Mouse (Mus musculus): ENCODE data around the gene Mfrp. TPM values are rescaled to one million over a fixed set of nuclear protein-coding genes. Genes with fewer than 3 reads are reported as not detected.

Gene Mfrp
- polyA plus RNA-seq, 1 experiment from 2014 or later: 0.11 TPM

DNA sequence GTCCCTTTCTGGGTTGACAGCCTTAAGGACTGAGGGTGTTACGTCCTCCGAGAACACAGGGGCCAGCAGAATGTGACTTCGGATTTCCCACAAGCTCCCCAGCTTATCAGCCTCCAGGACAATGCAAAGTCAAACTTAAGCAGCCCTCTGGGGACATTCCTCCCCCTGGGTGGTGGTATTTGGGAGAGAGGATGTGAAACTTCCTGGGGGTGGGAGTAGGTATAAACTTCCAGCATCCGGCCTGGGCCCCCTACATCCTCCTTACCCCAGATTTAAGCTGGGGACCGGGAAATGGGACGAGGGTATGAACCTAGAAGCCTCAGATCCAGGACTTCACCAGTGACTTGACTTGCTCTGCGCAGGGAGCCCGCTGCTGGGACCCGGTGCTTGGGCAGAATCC lies 28.1 kb downstream of the Mfrp start:
- WGBS: 3% methylated on average over 9 of the region's 9 CpGs
- peak overlapping the region; percentile 29 for H3K4me3 ChIP-seq (replicated peaks; ENCODE audit: low read depth, low read length)
- no peaks in the 10 kb centered on the region for H3K9me3 ChIP-seq (ENCODE audit: control insufficient read depth, low read length)
- DNase-seq (no peak), ATAC-seq (ENCODE audit: low FRiP score, low TSS enrichment) (no peak)
- no peaks in the 10 kb centered on the region for H3K36me3 ChIP-seq (ENCODE audit: control insufficient read depth, insufficient read depth, low read length)
- no peak overlapping the region for H3K27ac ChIP-seq (replicated peaks; ENCODE audit: low read depth, low read length)
- peaks cover 17% of the 10 kb centered on the region for H3K27me3 ChIP-seq (ENCODE audit: control insufficient read depth, insufficient read depth, low read length)
- H3K4me1 ChIP-seq (ENCODE audit: control insufficient read depth, insufficient read depth, low read length): peaks cover 25% of the 10 kb centered on the region
- peak overlapping the region; percentile 34 for H3K9ac ChIP-seq (replicated peaks; ENCODE audit: low read length)
- peak overlapping the region; percentile 59 for H3K4me2 ChIP-seq (ENCODE audit: low read length)

DNA sequence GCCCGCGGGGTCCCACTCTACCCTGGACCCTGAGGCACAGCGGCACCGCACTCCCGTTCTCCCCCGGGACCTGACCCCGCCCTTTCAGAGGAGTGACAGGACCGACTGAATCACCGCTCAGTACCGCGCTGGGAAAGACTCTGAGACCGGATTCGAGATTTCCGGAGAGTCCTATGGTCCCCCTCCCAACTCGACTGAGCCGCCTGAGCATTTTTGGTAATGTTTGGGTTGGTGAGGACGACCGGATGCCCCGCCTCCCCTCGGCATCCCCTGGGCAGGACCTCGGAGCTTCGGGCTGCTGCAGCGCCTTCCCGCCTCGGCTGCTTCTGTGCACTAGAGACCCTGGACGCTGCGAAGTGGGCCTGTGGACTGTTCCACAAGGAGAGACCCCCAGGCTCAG lies 28.5 kb downstream of the Mfrp start:
- ATAC-seq (ENCODE audit: low FRiP score, low TSS enrichment) (peak; percentile 25; the same call in 1 of the 2 replicates), DNase-seq (peak; percentile 62)
- Histone ChIP-seq H3K27me3 (ENCODE audit: control insufficient read depth, insufficient read depth, low read length) (peaks cover 21% of the 10 kb centered on the region), H3K4me1 (ENCODE audit: control insufficient read depth, insufficient read depth, low read length) (peaks cover 29% of the 10 kb centered on the region), H3K9me3 (ENCODE audit: control insufficient read depth, low read length) (no peaks in the 10 kb centered on the region), H3K4me3 (replicated peaks; ENCODE audit: low read depth, low read length) (peak overlapping the region; percentile 29), H3K27ac (replicated peaks; ENCODE audit: low read depth, low read length) (0 out of 2 replicates have a peak overlapping the region, but pooled peaks have one; percentile 26), H3K4me2 (ENCODE audit: low read length) (peak overlapping the region; percentile 59), H3K36me3 (ENCODE audit: control insufficient read depth, insufficient read depth, low read length) (no peaks in the 10 kb centered on the region), H3K9ac (replicated peaks; ENCODE audit: low read length) (peak overlapping the region; percentile 34)
- under 1% methylated on average over 27 of the region's 27 CpGs for WGBS

DNA sequence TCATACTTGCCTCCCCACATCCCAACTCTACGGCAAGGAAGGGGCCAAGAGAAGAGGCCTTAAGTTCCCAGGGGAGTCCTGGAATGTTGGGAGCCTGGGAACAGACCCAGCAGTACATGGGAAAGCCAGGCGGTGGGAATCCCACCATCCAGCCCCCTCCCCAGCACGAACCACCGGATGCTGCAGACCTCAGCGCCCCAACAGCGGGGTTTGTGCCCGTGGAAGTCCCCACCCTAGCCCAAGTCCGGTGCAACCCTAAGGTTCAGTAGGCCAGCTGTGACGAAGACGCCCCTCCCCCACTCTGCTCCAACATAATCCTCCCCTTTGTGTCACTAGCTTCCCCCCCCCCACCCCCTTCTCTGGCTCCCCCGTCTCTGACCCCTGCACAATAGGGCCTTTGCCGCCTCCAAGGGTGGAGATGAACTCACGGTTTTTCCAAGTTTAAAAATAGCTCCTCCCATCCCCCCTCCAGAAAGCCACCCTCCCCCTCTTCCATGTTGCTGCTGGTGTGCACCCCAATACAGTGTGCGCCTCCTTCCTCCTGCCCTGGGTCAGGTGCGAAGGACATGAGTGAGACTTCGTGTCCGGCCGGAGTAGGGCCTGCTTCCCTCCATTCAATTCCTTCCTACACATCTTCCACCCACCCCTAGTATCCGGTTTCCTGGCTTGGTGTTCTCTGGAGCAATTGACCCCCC lies 29.2 kb downstream of the Mfrp start:
- H3K9ac ChIP-seq (replicated peaks; ENCODE audit: low read length): no peak overlapping the region; the same call in 1 of the 2 replicates
- H3K27me3 ChIP-seq (ENCODE audit: control insufficient read depth, insufficient read depth, low read length): peaks cover 28% of the 10 kb centered on the region
- DNase-seq (peak; percentile 34), ATAC-seq (ENCODE audit: low FRiP score, low TSS enrichment) (peak; percentile 25; the same call in 1 of the 2 replicates)
- peak overlapping the region; percentile 29; the same call in 1 of the 2 replicates for H3K4me3 ChIP-seq (replicated peaks; ENCODE audit: low read depth, low read length)
- no peaks in the 10 kb centered on the region for H3K36me3 ChIP-seq (ENCODE audit: control insufficient read depth, insufficient read depth, low read length)
- H3K4me1 ChIP-seq (ENCODE audit: control insufficient read depth, insufficient read depth, low read length): peaks cover 36% of the 10 kb centered on the region
- H3K27ac ChIP-seq (replicated peaks; ENCODE audit: low read depth, low read length): 0 out of 2 replicates have a peak overlapping the region, but pooled peaks have one; percentile 26
- peak overlapping the region; percentile 59 for H3K4me2 ChIP-seq (ENCODE audit: low read length)
- no peaks in the 10 kb centered on the region for H3K9me3 ChIP-seq (ENCODE audit: control insufficient read depth, low read length)
- 8% methylated on average over 19 of the region's 19 CpGs for WGBS

DNA sequence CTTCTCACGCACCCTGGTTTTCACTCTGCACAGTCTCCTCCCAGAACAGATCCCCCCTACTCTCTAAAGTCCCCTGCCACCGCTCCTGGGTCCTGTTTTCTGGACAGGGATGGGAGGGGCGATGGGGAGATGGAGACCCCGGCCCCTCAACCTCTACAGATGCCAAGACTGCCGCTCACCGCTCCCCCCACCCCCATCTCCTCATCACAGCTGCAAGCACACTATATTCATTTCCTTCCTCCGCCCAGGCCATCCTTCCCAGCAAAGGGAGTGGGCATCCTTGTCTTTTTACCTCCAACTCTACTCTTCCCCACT lies 29.7 kb downstream of the Mfrp start:
- DNase-seq: no peak
- Histone ChIP-seq H3K4me1 (ENCODE audit: control insufficient read depth, insufficient read depth, low read length) (peaks cover 41% of the 10 kb centered on the region), H3K4me2 (ENCODE audit: low read length) (no peak overlapping the region), H3K9me3 (ENCODE audit: control insufficient read depth, low read length) (no peaks in the 10 kb centered on the region), H3K4me3 (replicated peaks; ENCODE audit: low read depth, low read length) (no peak overlapping the region), H3K9ac (replicated peaks; ENCODE audit: low read length) (no peak overlapping the region), H3K27ac (replicated peaks; ENCODE audit: low read depth, low read length) (no peak overlapping the region), H3K27me3 (ENCODE audit: control insufficient read depth, insufficient read depth, low read length) (peaks cover 32% of the 10 kb centered on the region), H3K36me3 (ENCODE audit: control insufficient read depth, insufficient read depth, low read length) (no peaks in the 10 kb centered on the region)
- ATAC-seq (ENCODE audit: low FRiP score, low TSS enrichment): no peak
- WGBS: 41% methylated on average over 7 of the region's 7 CpGs

DNA sequence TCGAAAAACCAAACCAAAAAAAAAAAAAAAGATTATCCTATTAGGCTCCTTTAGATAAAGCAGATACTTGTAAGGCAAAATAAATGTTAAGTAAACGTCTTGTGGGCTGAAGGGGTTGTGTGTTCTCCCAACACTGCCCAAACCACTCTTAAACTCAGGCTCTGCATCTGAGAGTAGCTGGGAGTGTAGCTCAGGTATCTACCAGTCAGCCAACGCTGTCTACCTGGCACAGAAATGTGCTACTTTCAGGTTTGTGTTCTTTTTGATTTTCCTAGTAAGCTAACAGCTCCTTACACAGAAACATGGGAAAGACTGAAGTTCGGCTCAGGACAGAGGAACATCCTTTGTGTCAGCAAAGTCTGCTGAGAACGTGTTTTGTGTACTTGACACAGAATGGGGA lies 30.7 kb downstream of the Mfrp start:
- Histone ChIP-seq H3K4me1 (ENCODE audit: control insufficient read depth, insufficient read depth, low read length) (peaks cover 42% of the 10 kb centered on the region), H3K27me3 (ENCODE audit: control insufficient read depth, insufficient read depth, low read length) (peaks cover 32% of the 10 kb centered on the region), H3K9ac (replicated peaks; ENCODE audit: low read length) (no peak overlapping the region), H3K36me3 (ENCODE audit: control insufficient read depth, insufficient read depth, low read length) (no peaks in the 10 kb centered on the region), H3K9me3 (ENCODE audit: control insufficient read depth, low read length) (no peaks in the 10 kb centered on the region), H3K27ac (replicated peaks; ENCODE audit: low read depth, low read length) (no peak overlapping the region), H3K4me2 (ENCODE audit: low read length) (no peak overlapping the region), H3K4me3 (replicated peaks; ENCODE audit: low read depth, low read length) (no peak overlapping the region)
- ATAC-seq (ENCODE audit: low FRiP score, low TSS enrichment) (no peak), DNase-seq (no peak)
- WGBS: 65% methylated on average over 5 of the region's 5 CpGs

DNA sequence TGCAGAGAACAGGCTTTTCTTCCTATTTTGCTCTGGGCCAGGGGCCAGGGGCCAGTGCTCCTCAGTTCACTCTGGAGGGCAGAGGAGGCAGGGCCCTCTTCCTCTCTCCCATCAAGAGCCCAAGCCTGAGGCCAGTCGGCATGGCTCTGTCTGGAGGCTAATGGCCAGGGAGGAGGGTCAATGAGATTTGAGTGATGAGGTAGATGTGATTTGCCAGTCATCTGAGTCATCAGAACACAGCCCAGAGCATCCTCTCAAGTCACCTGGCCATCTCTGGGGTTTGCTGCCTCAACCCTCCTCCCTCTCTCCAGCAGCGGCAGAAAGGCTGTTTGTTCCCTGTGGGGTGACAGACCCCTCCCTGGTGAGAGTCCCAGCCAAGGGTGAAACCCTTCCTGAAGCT lies 31.8 kb downstream of the Mfrp start:
- H3K9ac ChIP-seq (replicated peaks; ENCODE audit: low read length): no peak overlapping the region
- no peak for DNase-seq
- 5% methylated on average over 2 of the region's 2 CpGs for WGBS
- no peaks in the 10 kb centered on the region for H3K36me3 ChIP-seq (ENCODE audit: control insufficient read depth, insufficient read depth, low read length)
- no peaks in the 10 kb centered on the region for H3K9me3 ChIP-seq (ENCODE audit: control insufficient read depth, low read length)
- no peak for ATAC-seq (ENCODE audit: low FRiP score, low TSS enrichment)
- H3K27me3 ChIP-seq (ENCODE audit: control insufficient read depth, insufficient read depth, low read length): peaks cover 32% of the 10 kb centered on the region
- H3K27ac ChIP-seq (replicated peaks; ENCODE audit: low read depth, low read length): no peak overlapping the region
- peaks cover 42% of the 10 kb centered on the region for H3K4me1 ChIP-seq (ENCODE audit: control insufficient read depth, insufficient read depth, low read length)
- peak overlapping the region; percentile 79 for H3K4me2 ChIP-seq (ENCODE audit: low read length)
- H3K4me3 ChIP-seq (replicated peaks; ENCODE audit: low read depth, low read length): no peak overlapping the region

DNA sequence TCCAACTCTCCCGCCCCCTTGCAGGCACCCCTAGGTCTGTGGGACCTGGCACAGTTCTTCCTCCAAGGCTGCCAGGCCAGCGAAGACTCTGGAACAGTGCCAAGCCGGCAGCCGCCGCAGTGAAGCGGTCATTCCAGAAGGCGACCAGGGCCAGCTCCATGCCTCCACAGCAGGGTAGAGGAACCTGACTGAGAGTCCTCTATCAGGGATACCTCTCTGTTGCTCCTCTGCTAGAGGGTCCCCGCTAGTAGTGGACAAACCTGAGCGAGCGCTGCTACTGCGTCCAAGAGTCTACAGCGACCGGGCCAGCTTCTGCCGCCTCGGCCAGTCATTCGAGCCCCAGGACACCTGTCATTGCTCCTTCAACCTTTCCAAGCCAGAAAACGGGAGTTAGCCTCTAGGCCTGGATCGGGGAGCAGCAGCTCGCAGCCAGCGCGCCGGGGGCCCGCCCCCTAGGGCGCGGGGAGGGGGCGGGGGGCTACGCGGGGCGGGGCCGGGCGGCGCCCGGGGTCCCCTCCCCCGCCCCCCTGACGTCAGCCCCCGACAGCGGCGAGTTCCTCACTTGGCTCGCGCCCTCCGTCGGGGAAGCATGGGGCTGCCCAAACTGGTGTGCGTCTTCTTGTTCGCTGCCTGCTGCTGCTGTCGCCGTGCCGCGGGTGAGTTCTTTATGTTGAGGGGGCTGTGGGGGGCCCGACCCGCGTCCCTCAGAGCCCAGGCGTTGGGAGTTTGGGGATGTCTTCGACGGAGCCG lies 32.7 kb downstream of the Mfrp start, which contains the start of gene Mcam:
Mcam (plus strand) TSS at position 369 of the 750 bp plus-strand sequence.
- Histone ChIP-seq H3K36me3 (ENCODE audit: control insufficient read depth, insufficient read depth, low read length) (no peaks in the 10 kb centered on the region), H3K27me3 (ENCODE audit: control insufficient read depth, insufficient read depth, low read length) (peaks cover 32% of the 10 kb centered on the region), H3K4me3 (replicated peaks; ENCODE audit: low read depth, low read length) (peak within 1 kb of the TSS; percentile 37), H3K9me3 (ENCODE audit: control insufficient read depth, low read length) (no peaks in the 10 kb centered on the region), H3K4me1 (ENCODE audit: control insufficient read depth, insufficient read depth, low read length) (peaks cover 42% of the 10 kb centered on the region), H3K27ac (replicated peaks; ENCODE audit: low read depth, low read length) (0 out of 2 replicates have a peak within 1 kb of the TSS, but pooled peaks have one; percentile 8), H3K9ac (replicated peaks; ENCODE audit: low read length) (peak within 1 kb of the TSS; percentile 40), H3K4me2 (ENCODE audit: low read length) (peak within 1 kb of the TSS; percentile 79)
- ATAC-seq (ENCODE audit: low FRiP score, low TSS enrichment) (peak; percentile 46; the same call in 1 of the 2 replicates), DNase-seq (peak; percentile 75)
- WGBS: 1% methylated on average over 49 of the region's 55 CpGs

DNA sequence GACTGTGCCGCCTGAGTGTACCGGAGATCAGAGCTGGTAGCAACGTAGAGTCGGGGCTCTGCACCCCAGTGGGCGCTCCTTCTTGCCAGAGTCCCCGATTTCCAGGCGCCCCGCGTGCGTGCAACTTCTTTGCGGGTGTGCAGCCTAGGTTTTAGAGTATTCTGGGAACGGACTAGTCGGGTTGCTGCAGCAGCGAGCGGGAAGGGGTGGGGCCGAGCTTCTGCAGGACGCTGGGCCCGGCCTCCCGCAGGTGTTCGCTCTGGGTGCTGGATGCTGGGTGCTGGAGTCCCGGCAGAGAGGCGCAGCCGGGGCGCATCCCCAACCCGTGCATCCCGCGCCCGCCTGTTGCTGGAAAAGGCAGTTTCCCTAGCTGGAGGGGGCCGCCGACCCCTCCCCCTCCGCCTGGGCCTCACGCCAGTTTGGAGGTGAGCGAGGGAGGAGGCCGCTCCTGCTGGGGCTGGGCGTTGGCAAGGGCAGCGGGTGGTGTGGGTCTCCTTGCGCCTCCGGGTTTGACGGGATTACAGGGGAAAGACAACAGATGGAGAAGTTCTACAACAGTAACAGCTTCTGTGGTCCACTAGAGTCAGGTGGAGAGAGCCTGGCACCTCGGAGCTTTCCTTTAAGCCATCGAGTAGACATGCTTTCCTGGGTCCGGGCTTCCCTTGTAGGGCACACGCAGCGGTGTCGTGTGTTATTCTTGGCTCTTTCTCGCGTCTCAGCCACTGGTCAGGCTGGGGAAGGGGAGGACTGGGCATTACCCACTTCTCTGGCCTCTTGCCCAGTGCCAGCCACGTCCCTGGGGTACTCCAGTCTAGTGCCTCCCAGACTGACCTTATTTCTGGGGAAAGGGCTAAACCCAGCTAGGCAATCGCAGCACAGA lies 33.6 kb downstream of the Mfrp start:
- Histone ChIP-seq H3K36me3 (ENCODE audit: control insufficient read depth, insufficient read depth, low read length) (no peaks in the 10 kb centered on the region), H3K4me3 (replicated peaks; ENCODE audit: low read depth, low read length) (peak overlapping the region; percentile 37), H3K27ac (replicated peaks; ENCODE audit: low read depth, low read length) (0 out of 2 replicates have a peak overlapping the region, but pooled peaks have one; percentile 8), H3K4me2 (ENCODE audit: low read length) (peak overlapping the region; percentile 79), H3K27me3 (ENCODE audit: control insufficient read depth, insufficient read depth, low read length) (peaks cover 32% of the 10 kb centered on the region), H3K4me1 (ENCODE audit: control insufficient read depth, insufficient read depth, low read length) (peaks cover 36% of the 10 kb centered on the region), H3K9me3 (ENCODE audit: control insufficient read depth, low read length) (no peaks in the 10 kb centered on the region), H3K9ac (replicated peaks; ENCODE audit: low read length) (peak overlapping the region; percentile 40)
- no peak for ATAC-seq (ENCODE audit: low FRiP score, low TSS enrichment)
- 3% methylated on average over 49 of the region's 49 CpGs for WGBS
- DNase-seq: peak; percentile 51

All from midbrain, embryonic 14.5 days (tissue).